Mouse (Mus musculus) retina, embryonic 14.5 days (tissue): Measurements from ENCODE around the gene Wtap.
"Not testable (repeated sequence)": the region's sequence is repeated elsewhere in the genome, so short reads cannot be mapped to it uniquely, and the experiment has no call there.

ENCODE experiments used
- DNase-seq: peaks from one replicate; pipeline ENCODE4 v3.0.0-alpha.2; 2015; ENCODE audit warnings: low spot score

Gene Wtap

DNA sequence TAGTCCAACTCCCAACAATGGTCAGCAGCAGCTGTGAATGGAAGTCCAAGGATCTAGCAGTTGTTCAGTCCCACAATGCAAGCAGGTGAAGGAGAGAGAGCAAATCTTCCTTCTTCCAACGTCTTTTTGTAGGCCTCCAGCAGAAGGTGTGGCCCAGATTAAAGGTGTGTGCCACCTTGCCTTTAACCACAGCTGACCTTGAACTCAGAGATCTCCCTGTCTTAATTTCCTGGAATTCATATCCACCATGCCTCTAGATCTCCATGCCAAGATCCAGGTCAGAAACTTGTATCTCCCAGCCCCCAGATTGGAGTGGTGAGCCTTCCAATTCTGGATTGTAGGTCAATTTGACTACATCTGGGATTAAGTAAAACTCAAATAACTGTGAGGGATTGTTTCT, at the start of gene Wtap:
Gene Wtap, minus strand, starts transcription at position 101 of the 400 bp plus-strand sequence.
- DNase-seq = no peak

DNA sequence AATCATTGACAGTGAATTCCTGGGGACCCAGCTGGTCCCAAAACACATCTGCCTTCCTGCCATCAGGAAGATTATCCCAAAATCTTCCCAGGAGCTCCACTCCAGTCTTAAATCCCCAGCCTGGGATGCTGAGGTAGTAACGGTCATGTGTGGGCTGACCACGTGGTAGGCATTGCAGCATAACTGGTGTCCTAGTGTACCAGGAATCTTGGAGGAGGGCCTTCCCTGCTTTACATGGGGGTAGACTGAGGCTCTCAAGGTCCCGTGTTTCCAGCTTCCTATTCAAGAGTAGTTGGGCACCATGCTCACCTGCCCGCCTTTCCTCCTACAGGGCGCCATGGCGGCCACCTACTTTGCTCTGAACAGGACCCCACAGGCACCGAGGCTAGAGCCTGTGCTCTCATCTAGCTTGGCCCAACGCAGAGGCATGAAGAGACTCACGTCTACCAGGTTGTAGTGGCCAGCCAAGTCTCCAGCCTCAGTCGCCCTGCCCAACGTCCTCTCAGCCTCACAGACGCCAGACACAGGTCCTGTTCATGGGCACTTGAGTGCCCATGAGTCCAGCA, 42.7 kb upstream of the Wtap start:
- not testable (repeated sequence) for DNase-seq

DNA sequence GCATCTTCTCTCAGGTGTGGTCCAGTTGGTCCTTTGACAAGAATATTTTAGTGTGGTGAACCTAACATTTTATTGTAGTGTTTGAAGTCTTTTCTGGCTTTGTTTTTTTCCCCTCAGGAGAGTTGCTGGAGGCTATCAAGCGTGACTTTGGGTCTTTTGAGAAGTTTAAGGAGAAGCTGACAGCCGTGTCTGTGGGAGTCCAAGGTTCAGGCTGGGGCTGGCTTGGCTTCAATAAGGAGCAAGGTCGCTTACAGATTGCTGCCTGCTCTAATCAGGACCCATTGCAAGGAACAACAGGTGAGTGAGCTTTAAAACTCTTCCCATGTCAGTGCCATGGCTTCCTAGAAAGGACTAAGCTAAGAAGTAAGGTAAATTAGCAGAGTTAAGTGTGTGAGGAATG, 19.3 kb upstream of the Wtap start:
- no peak for DNase-seq

GRCm38 (mm10) chr17:13009887-13010286, 15.9 kb upstream of the Wtap start:
- DNase-seq = peak; percentile 82

GRCm38 (mm10) chr17:13008528-13008927, 14.6 kb upstream of the Wtap start:
- DNase-seq = peak; percentile 11

DNA sequence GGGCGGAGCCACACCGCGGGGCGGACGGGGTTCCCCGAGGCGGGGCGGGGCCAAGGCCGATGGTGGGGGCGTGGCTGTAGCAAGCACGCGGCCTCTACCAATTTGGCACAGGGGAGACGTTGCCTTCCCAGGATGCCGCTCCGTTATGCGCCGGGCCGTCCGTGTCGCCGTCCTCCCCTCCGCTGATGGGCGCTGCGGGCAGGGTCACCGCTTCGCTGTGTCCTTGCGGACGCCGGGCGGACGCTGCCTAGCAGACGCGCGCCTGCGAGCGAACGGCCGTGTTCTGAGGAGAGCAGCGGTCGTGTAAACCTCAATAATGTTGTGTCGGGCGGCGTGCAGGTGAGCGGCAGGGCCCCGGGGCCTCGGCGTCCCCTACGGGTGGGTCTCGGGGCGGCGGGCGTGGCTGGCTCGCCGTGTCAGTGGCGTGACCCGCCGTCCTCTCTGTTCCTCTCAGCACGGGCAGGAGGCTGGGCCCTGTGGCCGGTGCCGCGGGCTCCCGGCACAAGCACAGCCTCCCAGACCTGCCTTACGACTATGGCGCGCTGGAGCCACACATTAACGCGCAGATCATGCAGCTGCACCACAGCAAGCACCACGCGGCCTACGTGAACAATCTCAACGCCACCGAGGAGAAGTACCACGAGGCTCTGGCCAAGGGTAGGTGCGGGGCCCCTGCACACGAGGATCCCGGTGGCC, 13.9 kb upstream of the Wtap start:
- DNase-seq = peak; percentile 98

- peak; percentile 22 for DNase-seq
Observed at GRCm38 (mm10) chr17:13006984-13007383, 13.0 kb upstream of the Wtap start.

DNA sequence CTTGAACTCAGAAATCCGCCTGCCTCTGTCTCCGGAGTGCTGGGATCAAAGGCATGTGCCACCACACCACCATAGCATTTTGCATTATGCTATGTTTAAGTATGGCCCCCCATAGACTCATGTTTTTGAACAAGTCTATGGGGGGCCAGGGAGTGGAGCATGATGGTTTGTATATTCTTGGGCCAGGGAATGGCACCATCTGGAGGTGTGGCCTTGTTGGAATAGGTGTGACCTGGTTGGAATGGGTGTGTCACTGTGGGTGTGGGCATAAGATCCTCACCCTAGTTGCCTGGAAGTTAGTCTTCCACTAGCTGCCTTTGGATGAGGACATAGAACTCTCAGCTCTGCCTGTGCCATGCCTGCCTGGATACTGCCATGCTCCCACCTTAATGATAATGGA, 12.6 kb upstream of the Wtap start, which contains the start of gene Sod2:
Gene Sod2, plus strand, starts transcription at position 301 of the 400 bp plus-strand sequence.
- not testable (repeated sequence) for DNase-seq

- DNase-seq = not testable (repeated sequence)
Observed at GRCm38 (mm10) chr17:13004436-13004835, 10.5 kb upstream of the Wtap start.

- not testable (repeated sequence) for DNase-seq
Observed at GRCm38 (mm10) chr17:13002243-13002642, 8.3 kb upstream of the Wtap start.

DNA sequence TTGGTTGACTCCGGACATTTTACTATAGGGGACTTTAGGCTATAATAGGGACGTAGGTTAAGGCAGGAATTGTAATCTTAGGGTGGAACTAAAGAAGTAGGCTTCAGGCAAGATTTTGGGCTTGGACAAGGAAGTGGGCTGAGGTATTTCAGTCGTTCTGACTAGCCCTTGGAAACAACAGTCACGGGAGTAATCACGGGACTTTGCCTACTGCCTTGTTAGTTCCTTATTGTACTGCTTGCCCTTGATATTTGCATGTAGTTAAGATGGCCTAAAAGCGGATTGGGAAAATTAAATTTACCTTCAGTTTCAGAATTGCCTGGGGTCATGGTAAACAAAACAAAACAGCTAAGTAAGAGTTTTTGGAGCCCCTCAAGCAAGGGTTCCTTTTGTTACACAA, 5.1 kb upstream of the Wtap start:
- DNase-seq = no peak

DNA sequence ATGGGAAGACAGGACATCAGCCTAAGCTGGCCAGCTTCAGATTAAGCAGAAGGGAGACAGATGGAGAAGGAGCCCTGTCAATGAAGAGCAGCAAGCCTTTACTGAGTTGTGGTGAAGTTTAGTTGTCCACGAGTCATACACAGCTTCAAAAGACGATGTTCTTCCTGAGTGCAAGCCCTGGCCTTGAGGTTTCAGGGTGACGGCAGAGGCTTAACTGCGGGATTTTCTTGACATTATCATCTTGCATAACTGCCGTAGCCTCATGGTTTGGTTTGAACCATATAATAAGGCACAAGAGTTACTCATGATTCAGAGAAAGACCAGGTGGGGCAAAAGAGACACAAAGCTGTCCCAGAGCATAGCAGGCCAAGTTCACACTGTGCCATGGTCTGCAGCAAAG, 3.9 kb upstream of the Wtap start:
- DNase-seq = no peak

- DNase-seq = peak; percentile 62
Observed at GRCm38 (mm10) chr17:12996345-12996744, 2.4 kb upstream of the Wtap start.

- DNase-seq = peak; percentile 94
Observed at GRCm38 (mm10) chr17:12992470-12992991, 1.4 kb downstream of the Wtap start.

DNA sequence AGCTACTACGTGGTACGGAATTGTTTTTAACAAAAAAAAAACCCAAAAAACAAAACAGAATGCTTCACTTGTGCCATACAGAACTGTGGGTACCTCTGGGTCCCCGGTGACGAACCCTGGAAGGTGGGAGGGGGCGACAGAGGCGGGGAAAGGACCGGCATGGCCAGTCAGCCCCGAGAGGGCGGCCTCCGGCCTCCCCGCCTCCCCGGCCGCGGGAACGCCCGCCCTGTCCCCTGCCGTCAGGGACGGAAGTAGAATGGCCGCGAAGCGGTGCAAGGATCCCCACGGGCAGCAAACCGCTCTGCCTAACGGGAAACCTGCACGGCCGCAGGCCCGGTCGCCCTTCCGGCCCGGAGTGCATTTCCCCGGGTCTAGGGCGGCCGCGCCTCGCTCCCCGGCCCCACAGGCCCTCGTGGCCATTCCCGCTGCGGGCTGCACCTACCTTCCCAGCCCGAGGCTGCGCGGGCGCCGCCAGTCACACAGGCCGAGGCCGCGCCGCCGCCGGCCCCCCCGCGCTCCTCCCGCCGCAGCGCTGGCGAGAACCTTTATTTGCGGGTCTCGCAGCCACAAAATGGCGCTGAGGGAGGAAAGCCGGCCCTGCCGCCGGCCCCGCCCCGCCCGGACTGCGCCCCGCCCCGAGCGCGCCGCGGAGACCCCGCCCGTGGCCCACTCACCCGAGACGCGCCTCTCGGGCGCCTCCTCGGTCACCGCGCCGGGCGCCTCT, 2.2 kb downstream of the Wtap start:
- peak; percentile 82 for DNase-seq

GRCm38 (mm10) chr17:12991194-12991634, 2.8 kb downstream of the Wtap start:
- DNase-seq = peak; percentile 9

DNA sequence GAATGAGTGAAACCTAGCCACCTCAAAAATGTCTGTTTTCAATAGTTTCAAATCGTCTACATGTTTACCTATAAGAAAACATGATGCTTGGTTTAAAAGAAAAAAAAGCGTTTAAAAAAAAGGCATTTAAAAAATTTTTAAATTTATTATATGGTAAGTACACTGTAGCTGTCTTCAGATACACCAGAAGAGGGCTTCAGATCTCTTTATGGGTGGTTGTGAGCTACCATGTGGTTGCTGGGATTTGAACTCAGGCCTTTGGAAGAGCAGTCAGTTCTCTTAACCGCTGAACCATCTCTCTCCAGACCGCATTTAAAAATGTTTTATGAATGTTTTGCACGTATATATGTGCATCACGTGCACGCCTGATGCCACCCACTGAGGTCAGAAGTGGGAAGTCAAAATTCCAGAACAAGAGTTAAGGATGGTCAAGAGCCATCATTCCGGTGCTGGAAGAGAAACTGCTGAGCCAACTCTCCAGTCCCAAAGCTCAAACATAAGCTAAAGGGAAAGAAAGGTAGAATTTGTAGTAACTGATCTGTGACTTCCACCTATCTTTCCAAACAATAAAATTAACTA, 3.3 kb downstream of the Wtap start:
- no peak for DNase-seq

DNA sequence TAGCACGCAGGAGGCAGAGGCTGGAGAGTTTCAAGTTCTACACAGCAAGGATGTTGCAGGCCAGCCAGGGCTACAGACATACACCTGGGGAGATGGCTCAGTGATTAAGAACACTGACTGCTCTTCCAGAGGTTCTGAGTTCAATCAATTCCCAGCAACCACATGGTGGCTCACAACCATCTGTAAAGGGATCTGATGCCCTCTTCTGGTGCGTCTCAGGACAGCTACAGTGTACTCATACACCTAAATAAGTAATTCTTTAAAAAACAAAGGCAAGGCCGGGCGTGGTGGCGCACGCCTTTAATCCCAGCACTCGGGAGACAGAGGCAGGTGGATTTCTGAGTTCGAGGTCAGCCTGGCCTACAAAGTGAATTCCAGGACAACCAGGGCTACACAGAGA, 5.9 kb downstream of the Wtap start:
- DNase-seq = not testable (repeated sequence)

DNA sequence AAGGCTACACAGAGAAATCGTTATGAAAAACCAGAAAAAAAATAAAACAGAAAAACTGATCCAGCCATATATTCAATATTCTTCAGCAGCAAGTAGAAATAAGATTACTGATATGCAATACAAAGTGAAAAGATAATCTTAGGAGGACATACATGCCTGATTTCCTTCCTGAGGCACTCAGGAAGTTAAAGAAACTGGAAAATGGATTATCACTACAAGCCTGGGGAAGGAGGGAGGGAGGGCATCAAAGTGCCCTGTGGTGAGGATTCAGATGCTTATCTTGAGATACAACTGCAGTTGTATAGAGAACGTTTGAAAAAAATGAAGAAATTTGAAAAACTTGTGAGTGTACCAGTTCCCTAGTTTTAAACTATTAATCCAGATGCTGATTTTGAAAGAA, 10.0 kb downstream of the Wtap start:
- no peak for DNase-seq

- DNase-seq = no peak
Observed at GRCm38 (mm10) chr17:12978546-12978945, 15.4 kb downstream of the Wtap start.

- no peak for DNase-seq
Observed at GRCm38 (mm10) chr17:12973851-12974250, 20.1 kb downstream of the Wtap start.

GRCm38 (mm10) chr17:12967173-12967572, 26.8 kb downstream of the Wtap start:
- DNase-seq = no peak
